Mouse (Mus musculus): ENCODE data around the gene Znrf1.
A peak's percentile ranks its signal among the peaks of the same experiment; 100 is the strongest.

Znrf1 gene

GRCm38 (mm10) chr8:111533503-111533902, 2.4 kb upstream of the Znrf1 start:
- no peak for DNase-seq (ENCODE audit: low spot score)

GRCm38 (mm10) chr8:111535491-111535890, 406 bp upstream of the Znrf1 start:
- DNase-seq (ENCODE audit: low spot score): no peak

- DNase-seq (ENCODE audit: low spot score): peak; percentile 70
Observed at GRCm38 (mm10) chr8:111536978-111537764, 1.3 kb downstream of the Znrf1 start.

GRCm38 (mm10) chr8:111537765-111538158, 1.9 kb downstream of the Znrf1 start:
- no peak for DNase-seq (ENCODE audit: low spot score)

- DNase-seq (ENCODE audit: low spot score): no peak
Observed at GRCm38 (mm10) chr8:111538194-111538593, 2.3 kb downstream of the Znrf1 start.

DNA sequence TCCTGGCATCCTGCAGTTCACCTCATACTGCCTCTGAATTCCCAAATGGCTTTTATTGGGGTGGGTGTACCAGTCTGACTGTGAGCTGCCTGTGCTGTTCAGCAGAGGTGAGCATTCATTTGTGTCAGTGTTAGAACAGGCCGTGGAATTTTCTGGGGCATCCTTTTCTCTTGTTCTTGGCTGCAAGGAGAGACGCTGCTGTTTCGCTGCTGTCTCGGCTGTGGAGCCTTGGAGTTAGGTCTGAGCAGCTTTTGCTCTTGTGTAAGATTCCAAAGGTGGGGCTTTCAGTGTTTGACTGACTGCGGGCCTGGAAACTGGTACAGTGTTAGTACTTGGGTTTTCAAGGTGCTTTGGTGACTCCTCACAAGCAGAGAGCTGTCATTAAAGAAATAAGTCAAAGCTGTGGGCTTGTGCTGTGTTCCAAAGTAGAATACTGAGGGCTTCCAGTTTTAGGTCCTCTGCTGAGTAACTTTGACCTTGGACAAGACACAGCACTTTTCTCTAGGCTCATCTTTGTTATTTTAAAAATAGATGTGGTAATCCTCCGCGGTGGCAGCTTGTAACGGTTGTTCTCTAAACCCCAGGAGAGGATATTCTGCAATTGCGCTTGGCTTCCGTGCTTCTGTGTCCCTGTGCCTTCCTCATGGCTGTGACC, 3.7 kb downstream of the Znrf1 start:
- DNase-seq (ENCODE audit: low spot score): no peak

- no peak for DNase-seq (ENCODE audit: low spot score)
Observed at GRCm38 (mm10) chr8:111543712-111544380, 7.9 kb downstream of the Znrf1 start.

DNA sequence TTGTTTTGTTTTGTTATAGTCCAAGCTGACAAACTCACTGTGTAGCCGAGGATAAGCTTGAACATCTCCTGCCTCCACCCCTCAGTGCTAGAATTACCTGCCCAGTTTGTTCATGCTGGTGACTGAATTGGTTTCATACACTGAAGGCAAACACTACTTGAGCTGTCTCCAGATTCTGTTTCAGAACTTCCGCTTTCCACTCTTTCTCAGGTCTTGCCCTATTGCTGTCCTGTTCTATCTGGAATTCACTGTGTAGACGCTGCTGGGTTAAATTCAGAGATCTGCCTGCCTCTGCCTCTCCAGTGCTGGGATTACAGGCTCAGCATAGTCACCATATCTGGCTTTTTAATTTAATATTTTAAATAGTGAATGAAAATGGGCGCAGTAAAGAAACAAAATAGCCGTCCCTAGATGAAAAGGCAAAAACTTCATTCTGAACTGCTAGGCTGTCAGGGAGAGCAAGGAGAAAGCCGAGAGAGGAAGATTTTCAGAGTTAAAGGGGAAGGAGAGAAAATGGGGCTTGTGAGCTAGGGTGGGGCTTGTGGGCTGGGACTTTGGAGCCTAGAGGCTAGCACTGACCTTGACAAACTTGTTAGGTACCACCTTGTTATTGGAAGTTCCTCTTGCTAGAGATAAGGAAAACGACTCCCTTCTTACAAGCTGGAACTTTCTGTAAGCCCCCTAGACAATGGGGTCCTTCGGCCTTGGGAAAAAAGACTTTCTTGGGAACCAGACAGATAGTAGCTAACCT, 9.7 kb downstream of the Znrf1 start:
- no peak for DNase-seq (ENCODE audit: low spot score)

GRCm38 (mm10) chr8:111547144-111547543, 11.2 kb downstream of the Znrf1 start:
- DNase-seq (ENCODE audit: low spot score): no peak

- DNase-seq (ENCODE audit: low spot score): no peak
Observed at GRCm38 (mm10) chr8:111548201-111548600, 12.3 kb downstream of the Znrf1 start.

DNA sequence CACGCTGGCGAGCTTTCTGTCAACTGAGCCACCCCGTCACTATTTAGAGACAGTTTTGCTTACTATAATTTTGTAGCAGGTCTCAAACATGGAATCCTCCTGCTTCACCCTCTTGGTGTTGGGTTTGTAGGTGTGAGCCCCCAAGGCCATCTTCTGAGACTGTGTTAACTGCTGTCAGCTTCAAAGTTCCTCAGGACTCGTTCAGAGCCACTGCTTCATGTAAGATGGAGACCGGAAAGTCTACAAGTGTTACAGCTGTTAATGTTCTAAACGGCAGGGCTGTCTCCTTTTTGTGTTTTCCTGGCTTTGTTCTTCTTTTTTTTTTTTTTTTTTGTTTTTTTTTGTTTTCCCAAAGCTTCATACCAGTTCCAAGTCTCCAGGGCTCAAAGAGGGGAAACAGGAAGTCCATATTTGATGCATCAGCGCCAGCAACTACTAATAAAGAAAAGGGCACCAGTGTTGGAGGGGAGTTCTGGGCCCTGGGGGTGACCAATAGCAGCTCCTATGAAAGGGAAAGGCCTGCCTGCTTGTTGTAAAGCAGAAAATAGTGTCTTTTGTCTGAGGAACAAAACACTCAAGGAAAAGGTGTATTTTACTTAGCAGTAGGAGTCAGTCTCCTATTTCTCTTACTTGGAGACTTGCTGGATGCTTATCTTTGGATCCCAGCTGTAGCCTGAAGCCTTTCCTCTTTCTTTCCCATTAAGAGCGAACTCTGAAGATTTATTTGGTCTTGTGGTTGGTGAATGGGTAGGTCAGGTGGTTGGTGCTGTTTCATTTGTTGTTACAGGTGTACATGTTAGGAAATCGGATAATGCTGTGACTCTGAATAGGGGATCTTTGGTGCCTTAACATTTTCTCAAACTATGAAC, 14.3 kb downstream of the Znrf1 start:
- no peak for DNase-seq (ENCODE audit: low spot score)

- no peak for DNase-seq (ENCODE audit: low spot score)
Observed at GRCm38 (mm10) chr8:111551511-111552130, 15.7 kb downstream of the Znrf1 start.

- no peak for DNase-seq (ENCODE audit: low spot score)
Observed at GRCm38 (mm10) chr8:111561824-111562223, 25.9 kb downstream of the Znrf1 start.

- no peak for DNase-seq (ENCODE audit: low spot score)
Observed at GRCm38 (mm10) chr8:111562274-111562803, 26.4 kb downstream of the Znrf1 start.

DNA sequence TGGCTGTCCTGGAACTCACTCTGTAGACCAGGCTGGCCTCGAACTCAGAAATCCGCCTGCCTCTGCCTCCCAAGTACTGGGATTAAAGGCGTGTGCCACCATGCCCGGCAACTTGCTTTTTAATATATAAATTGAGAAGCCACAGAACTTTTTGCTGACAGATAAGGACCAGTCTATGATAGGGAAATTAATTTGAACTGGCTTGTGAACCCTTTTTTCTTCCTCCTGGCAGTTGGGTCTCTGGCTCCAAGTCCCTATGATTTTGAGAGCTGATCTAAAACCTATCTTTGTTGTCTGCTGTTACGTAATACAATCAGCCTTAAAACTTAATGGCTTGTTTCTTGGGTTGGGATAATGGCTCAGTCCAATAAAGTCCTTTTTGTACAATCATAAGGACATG, 27.2 kb downstream of the Znrf1 start:
- no peak for DNase-seq (ENCODE audit: low spot score)

GRCm38 (mm10) chr8:111563687-111564086, 27.8 kb downstream of the Znrf1 start:
- DNase-seq (ENCODE audit: low spot score): no peak

GRCm38 (mm10) chr8:111564093-111564492, 28.2 kb downstream of the Znrf1 start:
- no peak for DNase-seq (ENCODE audit: low spot score)

- no peak for DNase-seq (ENCODE audit: low spot score)
Observed at GRCm38 (mm10) chr8:111565784-111566191, 29.9 kb downstream of the Znrf1 start.

- DNase-seq (ENCODE audit: low spot score): no peak
Observed at GRCm38 (mm10) chr8:111566326-111566725, 30.4 kb downstream of the Znrf1 start.

- no peak for DNase-seq (ENCODE audit: low spot score)
Observed at GRCm38 (mm10) chr8:111567571-111567970, 31.7 kb downstream of the Znrf1 start.

- DNase-seq (ENCODE audit: low spot score): no peak
Observed at GRCm38 (mm10) chr8:111568029-111568428, 32.1 kb downstream of the Znrf1 start.

Measured in testis, postnatal 14 days (tissue).